Comparison of ENCODE assay signal across 11 mouse cellular contexts in the genomic region with DNA sequence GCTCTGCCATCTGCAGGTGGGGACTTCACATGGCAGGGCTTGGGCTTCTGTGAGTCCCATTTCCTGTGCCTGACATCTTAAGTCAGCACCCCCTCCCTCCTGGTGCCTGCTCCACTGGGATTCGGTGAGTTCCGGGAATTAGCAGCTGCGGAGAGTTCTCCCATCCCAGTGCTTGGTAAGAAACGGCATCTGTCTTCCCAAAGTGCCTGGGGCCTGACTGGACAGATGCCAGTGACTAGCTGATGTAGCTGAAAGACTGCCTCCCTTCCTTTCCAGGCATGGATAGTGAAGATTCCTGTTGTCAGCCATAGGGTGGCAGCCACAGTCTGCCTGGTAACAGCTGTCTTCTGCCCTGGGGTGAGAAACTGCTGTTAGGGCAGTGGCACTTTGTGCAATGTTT. TPM values are rescaled to one million over a fixed set of nuclear protein-coding genes. Genes with fewer than 3 reads are reported as not detected.
DNase-seq lines count a peak whose midpoint lies in the region; ATAC-seq and TF ChIP-seq lines count a peak whose summit lies in the region.
"Had no signal": no experiment of that assay in that cellular context is flagged by ENCODE, and none has a peak within 500 bp of the region (broad histone marks: within the 10 kb centered on the region; RNA-seq: fewer than 3 reads in every experiment).

No protein-coding gene starts in this region.

- DNase-seq in heart, postnatal 0 days (ENCODE audit: low spot score), result no peak
- peak; percentile 91 for DNase-seq in brain, adult 2 months (ENCODE audit: low read depth, low spot score)
- peak; percentile 58 to 75 for DNase-seq in frontal cortex, postnatal 10 days (ENCODE audit: low spot score in 2 of 2)
- DNase-seq in lung, postnatal 14 days, result peak; percentile 20
- no peak for DNase-seq in thymus, postnatal 4 days
- no peak for DNase-seq in heart, postnatal 25 days (ENCODE audit: low spot score)

- 12% methylated on average over 4 of the region's 4 CpGs for WGBS in heart, postnatal 0 days
- WGBS in heart, embryonic 12.5 days, result 12% methylated on average over 4 of the region's 4 CpGs

- H3K4me2 ChIP-seq in heart, postnatal 0 days (ENCODE audit: low read depth, low read length), result no peak overlapping the region
- no peak overlapping the region for H3K4me2 ChIP-seq in heart, embryonic 12.5 days
- H3K4me2 ChIP-seq: embryonic facial prominence, embryonic 12.5 days had no signal

- TF ChIP-seq EP300 in heart, postnatal 0 days (IDR thresholded peaks at IDR 0.05; ENCODE audit: low read depth), result no peak

- no peaks in the 10 kb centered on the region for H3K9me3 ChIP-seq in heart, postnatal 0 days (replicated peaks; ENCODE audit: control insufficient read depth, low read length)
- no peaks in the 10 kb centered on the region for H3K9me3 ChIP-seq in heart, embryonic 12.5 days (replicated peaks)
- H3K9me3 ChIP-seq: embryonic facial prominence, embryonic 12.5 days had no signal

- H3K36me3 ChIP-seq in heart, postnatal 0 days (replicated peaks; ENCODE audit: control insufficient read depth, insufficient read depth, low read length), result no peaks in the 10 kb centered on the region
- no peaks in the 10 kb centered on the region for H3K36me3 ChIP-seq in heart, embryonic 12.5 days
- H3K36me3 ChIP-seq: embryonic facial prominence, embryonic 12.5 days had no signal

- peaks cover 4% of the 10 kb centered on the region for H3K4me1 ChIP-seq in heart, postnatal 0 days (ENCODE audit: control insufficient read depth, insufficient read depth)
- peaks cover 15% of the 10 kb centered on the region for H3K4me1 ChIP-seq in heart, embryonic 12.5 days (replicated peaks)

- 0 out of 2 replicates have a peak, but pooled peaks have one; percentile 13 for TF ChIP-seq CTCF in heart, postnatal 0 days (IDR thresholded peaks at IDR 0.05; ENCODE audit: low read depth)

- H3K9ac ChIP-seq in heart, postnatal 0 days (replicated peaks; ENCODE audit: low read depth, low read length), result no peak overlapping the region
- no peak overlapping the region for H3K9ac ChIP-seq in heart, embryonic 12.5 days
- H3K9ac ChIP-seq: embryonic facial prominence, embryonic 12.5 days had no signal

- ATAC-seq in heart, postnatal 0 days (ENCODE audit: insufficient read depth, low read depth), result no peak
- ATAC-seq in heart, embryonic 12.5 days (ENCODE audit: insufficient number of reproducible peaks, low FRiP score), result no peak
- no peak for ATAC-seq in activated CD4-positive, CD25-positive, alpha-beta regulatory T cell, adult 4 months

- no peak overlapping the region for H3K4me3 ChIP-seq in heart, postnatal 0 days (ENCODE audit: low read depth, low read length)
- H3K4me3 ChIP-seq in heart, embryonic 12.5 days, result no peak overlapping the region
- H3K4me3 ChIP-seq: embryonic facial prominence, embryonic 12.5 days had no signal

- H3K27me3 ChIP-seq in heart, postnatal 0 days (ENCODE audit: control insufficient read depth, insufficient read depth, low read length), result peaks cover 39% of the 10 kb centered on the region
- peaks cover 90% of the 10 kb centered on the region for H3K27me3 ChIP-seq in heart, embryonic 12.5 days (replicated peaks)

- H3K27ac ChIP-seq in heart, postnatal 0 days (ENCODE audit: low read depth), result no peak overlapping the region
- no peak overlapping the region for H3K27ac ChIP-seq in heart, embryonic 12.5 days (ENCODE audit: poor library complexity, severe bottlenecking)
- H3K27ac ChIP-seq: embryonic facial prominence, embryonic 12.5 days had no signal

- intact Hi-C loops in heart, postnatal 25 days (cut with DNase I), result no loop called here

RNA-seq across cellular contexts. Expression of gene Kcnt1, which starts 1.9 kb away (rescaled TPM):
- 1.0 TPM in 1 of 2 replicates, not detected in the other for total RNA-seq in heart, postnatal 0 days (2014; rRNA removed; ENCODE audit: low replicate concordance)
- 0.10 and 0.27 TPM in 2 replicates for polyA plus RNA-seq in heart, postnatal 0 days (2015; fragmentation: Nextera tagmentation; extraction: Ambion mirVana)
- polyA plus RNA-seq in heart, embryonic 12.5 days (2016; fragmentation: Nextera tagmentation; extraction: Ambion mirVana), result not detected in 2 replicates
- under 1 TPM in 1 of 2 experiments, not detected in 1; 0.34 TPM for polyA plus RNA-seq in activated CD4-positive, CD25-positive, alpha-beta regulatory T cell, adult 4 months (2017; shearing (Covaris generic))
- under 1 TPM; 0.25 to 0.36 TPM for total RNA-seq in heart, postnatal 25 days (2021)

RNA-seq across cellular contexts. Expression of gene Sohlh1, which starts 18.4 kb away (rescaled TPM):
- not detected in 2 replicates for total RNA-seq in heart, postnatal 0 days (2014; rRNA removed; ENCODE audit: low replicate concordance)
- polyA plus RNA-seq in heart, postnatal 0 days (2015; fragmentation: Nextera tagmentation; extraction: Ambion mirVana), result not detected in 2 replicates
- not detected in 2 replicates for polyA plus RNA-seq in heart, embryonic 12.5 days (2016; fragmentation: Nextera tagmentation; extraction: Ambion mirVana)
- under 1 TPM in 1 of 2 experiments, not detected in 1; 0.38 TPM for polyA plus RNA-seq in activated CD4-positive, CD25-positive, alpha-beta regulatory T cell, adult 4 months (2017; shearing (Covaris generic))
- not detected for total RNA-seq in heart, postnatal 25 days (2021)
- total RNA-seq: layer of hippocampus, postnatal 25 days had no signal
- polyA plus RNA-seq: embryonic facial prominence, embryonic 12.5 days had no signal

RNA-seq across cellular contexts. Expression of gene Lcn9, which starts 42.5 kb away (rescaled TPM):
- total RNA-seq in heart, postnatal 0 days (2014; rRNA removed; ENCODE audit: low replicate concordance), result not detected in 2 replicates
- polyA plus RNA-seq in heart, postnatal 0 days (2015; fragmentation: Nextera tagmentation; extraction: Ambion mirVana), result not detected in 2 replicates
- not detected in 2 replicates for polyA plus RNA-seq in heart, embryonic 12.5 days (2016; fragmentation: Nextera tagmentation; extraction: Ambion mirVana)
- polyA plus RNA-seq in activated CD4-positive, CD25-positive, alpha-beta regulatory T cell, adult 4 months (2017; shearing (Covaris generic)), result not detected
- total RNA-seq in heart, postnatal 25 days (2021), result not detected
- total RNA-seq: ES-E14; layer of hippocampus, postnatal 25 days had no signal
- polyA plus RNA-seq: embryonic facial prominence, embryonic 12.5 days had no signal

RNA-seq across cellular contexts. Expression of gene Glt6d1, which starts 49.8 kb away (rescaled TPM):
- not detected in 2 replicates for total RNA-seq in heart, postnatal 0 days (2014; rRNA removed; ENCODE audit: low replicate concordance)
- polyA plus RNA-seq in heart, postnatal 0 days (2015; fragmentation: Nextera tagmentation; extraction: Ambion mirVana), result not detected in 2 replicates
- not detected in 2 replicates for polyA plus RNA-seq in heart, embryonic 12.5 days (2016; fragmentation: Nextera tagmentation; extraction: Ambion mirVana)
- polyA plus RNA-seq in activated CD4-positive, CD25-positive, alpha-beta regulatory T cell, adult 4 months (2017; shearing (Covaris generic)), result not detected
- total RNA-seq in heart, postnatal 25 days (2021), result not detected
- total RNA-seq: ES-E14; layer of hippocampus, postnatal 25 days had no signal
- polyA plus RNA-seq: embryonic facial prominence, embryonic 12.5 days had no signal

Comparison
In these comparisons a context has a peak if more than half of its experiments do, and no peak if none do; other contexts are left out.
1. DNase-seq: peak in brain, adult 2 months (single experiment), frontal cortex, postnatal 10 days (2 of 2) and lung, postnatal 14 days (single experiment); none in heart, postnatal 0 days (single experiment), thymus, postnatal 4 days (single experiment) and heart, postnatal 25 days (single experiment).